Mouse (Mus musculus) intestine, postnatal 0 days (tissue): ENCODE results near the gene Lrp1. TPM values are rescaled to one million over a fixed set of nuclear protein-coding genes. Genes with fewer than 3 reads are reported as not detected.

Experiments used
- ATAC-seq: fragments of 200-750 bp; cut with Nextera tagmentation; 2 replicates; pipeline ENCODE4 v1.8.0; 2017; ENCODE audit warnings: mild to moderate bottlenecking, moderate TSS enrichment, moderate library complexity
- H3K27ac ChIP-seq: fragments of 300-500 bp; sonication (generic); 2 replicates; pipeline ENCODE4 v1.5.1; 2014; ENCODE audit warnings: mild to moderate bottlenecking, low read depth, low read length, moderate library complexity
- H3K27me3 ChIP-seq: fragments of 300-500 bp; sonication (generic); replicated peaks from 2 replicates; pipeline ENCODE4 v1.6.1; 2014; ENCODE audit warnings: low read length, mixed read lengths; ENCODE audit not compliant: control insufficient read depth, insufficient read depth
- H3K36me3 ChIP-seq: fragments of 300-500 bp; sonication (generic); 2 replicates; pipeline ENCODE4 v1.6.1; 2014; ENCODE audit warnings: mild to moderate bottlenecking, moderate library complexity; ENCODE audit not compliant: control insufficient read depth, insufficient read depth
- H3K4me1 ChIP-seq: fragments of 300-500 bp; sonication (generic); replicated peaks from 2 replicates; pipeline ENCODE4 v1.6.1; 2014; ENCODE audit warnings: antibody characterized with exemption, low read length, mixed read lengths; ENCODE audit not compliant: control insufficient read depth, insufficient read depth
- H3K4me2 ChIP-seq: fragments of 300-500 bp; sonication (generic); replicated peaks from 2 replicates; pipeline ENCODE4 v1.6.1; 2014; ENCODE audit warnings: low read depth, mild to moderate bottlenecking, moderate library complexity
- H3K4me3 ChIP-seq: fragments of 300-500 bp; sonication (generic); 2 replicates; pipeline ENCODE4 v1.5.1; 2014; ENCODE audit warnings: low read depth, low read length
- H3K9ac ChIP-seq: fragments of 300-500 bp; sonication (generic); 2 replicates; pipeline ENCODE4 v1.6.1; 2014; ENCODE audit warnings: mild to moderate bottlenecking, low read depth, low read length
- H3K9me3 ChIP-seq: fragments of 300-500 bp; sonication (generic); 2 replicates; pipeline ENCODE4 v1.6.1; 2016; ENCODE audit warnings: mixed run types; ENCODE audit not compliant: control insufficient read depth
- CTCF ChIP-seq: sonication (generic); IDR thresholded peaks from 2 replicates; pipeline ENCODE4 v1.5.1; 2016; ENCODE audit warnings: low read depth, mild to moderate bottlenecking, control low read depth, antibody characterized with exemption, moderate library complexity
- WGBS: fragments of 180-500 bp; shearing (Covaris S2); extraction: QIAGEN DNeasy Blood & Tissue Kit; methylation state at CpG from one replicate; pipeline ENCODE4 v1.1.7; 2014; 5-methylcytosine and 5-hydroxymethylcytosine counted together
- polyA plus RNA-seq: library from polyadenylated mRNA; unstranded; fragments of >200 nt; fragmentation: Nextera tagmentation; extraction: Ambion mirVana; gene quantifications from 2 replicates; pipeline ENCODE4 v1.2.1, GENCODE M21; 2015

Gene Lrp1
- polyA plus RNA-seq, 1 experiment from 2014 or later = 28.9 TPM

- WGBS = 95% methylated on average over 6 of the region's 6 CpGs
- Histone ChIP-seq H3K4me2 (no peak overlapping the region), H3K27me3 (no peaks in the 10 kb centered on the region), H3K9ac (no peak overlapping the region), H3K4me1 (peaks cover 5% of the 10 kb centered on the region; the same call in 1 of the 2 replicates), H3K9me3 (no peaks in the 10 kb centered on the region), H3K27ac (no peak overlapping the region), H3K4me3 (no peak overlapping the region), H3K36me3 (no peaks in the 10 kb centered on the region)
- ATAC-seq = no peak
- TF ChIP-seq CTCF = peak; percentile 35; the same call in 1 of the 2 replicates
These were observed 2.7 kb upstream of the Lrp1 start for GRCm38 (mm10) chr10:127623439-127624216.

DNA sequence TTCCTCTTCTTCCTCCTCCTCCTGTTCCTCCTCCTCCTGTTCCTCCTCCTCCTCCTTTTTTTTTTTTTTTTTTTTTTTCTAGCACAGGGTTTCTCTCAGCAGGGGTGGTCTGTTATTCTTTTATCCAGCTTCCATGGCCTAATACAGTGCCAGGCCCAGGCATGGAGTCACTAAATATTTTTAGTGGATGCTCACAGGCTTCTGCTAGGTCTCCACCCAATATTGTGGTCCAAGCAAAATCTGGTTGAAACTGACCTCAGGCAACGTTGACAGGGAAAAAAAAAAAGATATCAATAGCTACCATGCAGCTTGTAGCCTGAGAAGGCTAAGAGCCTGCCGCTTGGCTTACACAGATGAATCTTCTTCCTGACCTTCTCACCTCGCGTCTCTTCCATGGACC, 1.7 kb upstream of the Lrp1 start:
- no peaks in the 10 kb centered on the region for H3K36me3 ChIP-seq
- TF ChIP-seq CTCF = no peak
- H3K4me3 ChIP-seq = no peak overlapping the region
- no peak for ATAC-seq
- H3K27ac ChIP-seq = no peak overlapping the region
- H3K4me1 ChIP-seq = peaks cover 7% of the 10 kb centered on the region; the same call in 1 of the 2 replicates
- no peaks in the 10 kb centered on the region for H3K9me3 ChIP-seq
- no peaks in the 10 kb centered on the region for H3K27me3 ChIP-seq
- H3K4me2 ChIP-seq = 0 out of 2 replicates have a peak overlapping the region, but pooled peaks have one; percentile 94
- 76% methylated on average over 4 of the region's 4 CpGs for WGBS
- no peak overlapping the region for H3K9ac ChIP-seq

GRCm38 (mm10) chr10:127622057-127622392, 1.1 kb upstream of the Lrp1 start:
- H3K27ac ChIP-seq = peak overlapping the region; percentile 92
- peak; percentile 87 for TF ChIP-seq CTCF
- 1% methylated on average over 13 of the region's 13 CpGs for WGBS

DNA sequence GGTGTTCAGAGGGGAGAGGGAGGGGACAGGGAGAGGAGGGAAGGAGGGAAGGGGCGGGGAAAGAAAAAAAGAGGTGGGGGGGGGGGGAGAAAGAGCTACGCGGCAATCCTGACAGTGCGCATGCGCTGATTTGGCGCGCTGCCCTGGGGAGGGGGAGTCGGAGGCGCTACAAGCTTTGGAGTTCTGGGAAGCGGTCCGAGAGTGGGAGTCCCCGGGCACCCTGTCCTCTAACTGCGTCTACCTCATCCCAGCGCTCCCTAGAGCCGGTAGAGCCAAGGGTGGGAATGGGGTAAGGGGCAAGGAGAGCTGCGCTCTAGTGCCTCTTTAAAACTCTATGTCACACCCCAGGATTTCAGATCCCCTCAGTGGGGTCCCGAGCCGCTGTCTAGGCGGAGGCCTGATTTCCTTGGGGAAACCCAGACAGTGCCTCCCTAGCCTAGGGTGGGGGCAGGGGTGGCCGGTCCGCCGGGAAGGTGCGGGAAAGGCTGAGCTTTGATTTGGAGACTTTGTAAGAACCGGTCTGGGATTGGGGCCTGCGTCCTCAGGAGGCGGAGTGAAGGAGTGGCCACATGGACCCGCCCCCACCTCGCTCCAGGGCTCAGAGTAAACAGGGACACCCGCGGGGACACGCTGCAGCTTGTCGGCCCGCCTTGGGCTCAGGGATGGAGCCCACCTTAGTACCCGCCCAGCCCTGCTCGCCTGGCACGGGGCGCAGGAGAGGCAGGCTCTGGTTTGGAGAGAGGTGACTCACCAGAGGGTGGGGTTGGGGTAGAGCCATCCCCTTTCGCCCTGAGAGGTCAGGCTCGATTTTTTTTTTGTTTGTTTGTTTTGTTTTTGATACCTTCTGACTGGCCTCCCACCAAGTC, 476 bp upstream of the Lrp1 start:
- no peaks in the 10 kb centered on the region for H3K27me3 ChIP-seq
- H3K36me3 ChIP-seq = 0 out of 2 replicates have a peak, but pooled peaks cover 8% of the 10 kb centered on the region
- H3K4me1 ChIP-seq = peaks cover 9% of the 10 kb centered on the region; the same call in 1 of the 2 replicates
- ATAC-seq = peak; percentile 90
- peak overlapping the region; percentile 55 for H3K9ac ChIP-seq
- H3K27ac ChIP-seq = peak overlapping the region; percentile 92
- H3K9me3 ChIP-seq = no peaks in the 10 kb centered on the region
- 0% methylated on average over 36 of the region's 39 CpGs for WGBS
- H3K4me2 ChIP-seq = peak overlapping the region; percentile 94
- peak overlapping the region; percentile 63 for H3K4me3 ChIP-seq
- TF ChIP-seq CTCF = no peak

More at GRCm38 (mm10) chr10:127622057-127622392, 1.1 kb upstream of the Lrp1 start:
- peak overlapping the region; percentile 94 for H3K4me2 ChIP-seq
- no peaks in the 10 kb centered on the region for H3K27me3 ChIP-seq
- peak overlapping the region; percentile 63 for H3K4me3 ChIP-seq
- no peak overlapping the region for H3K9ac ChIP-seq
- ATAC-seq = peak; percentile 57
- H3K4me1 ChIP-seq = peaks cover 9% of the 10 kb centered on the region; the same call in 1 of the 2 replicates
- 0 out of 2 replicates have a peak, but pooled peaks cover 3% of the 10 kb centered on the region for H3K36me3 ChIP-seq
- H3K9me3 ChIP-seq = no peaks in the 10 kb centered on the region

DNA sequence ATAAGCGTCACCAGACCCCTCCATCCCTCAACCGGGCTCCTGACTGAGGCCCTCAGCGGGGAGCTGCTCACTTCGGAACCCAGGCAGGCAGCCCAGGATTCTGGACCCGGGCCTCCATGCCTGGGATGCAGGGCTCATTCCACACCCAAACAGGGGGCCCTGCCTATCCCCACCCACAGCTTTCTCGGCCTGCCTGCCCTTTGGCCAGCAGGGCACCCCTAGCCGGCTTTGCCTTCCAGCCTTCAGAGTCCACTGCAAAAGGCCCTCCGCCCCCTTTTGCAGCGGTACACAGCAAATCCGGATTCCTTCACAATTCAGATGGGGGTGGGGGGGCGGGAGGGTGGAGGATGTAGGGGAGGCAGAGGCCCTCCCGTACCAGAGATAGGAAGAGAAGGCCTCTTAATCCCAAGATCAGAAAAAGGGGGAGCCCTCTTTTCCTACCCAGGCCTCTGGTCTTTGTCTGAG, 975 bp downstream of the Lrp1 start:
- Histone ChIP-seq H3K27ac (peak overlapping the region; percentile 92), H3K4me2 (peak overlapping the region; percentile 94), H3K9ac (peak overlapping the region; percentile 64), H3K9me3 (no peaks in the 10 kb centered on the region), H3K27me3 (no peaks in the 10 kb centered on the region), H3K36me3 (0 out of 2 replicates have a peak, but pooled peaks cover 8% of the 10 kb centered on the region), H3K4me3 (peak overlapping the region; percentile 63), H3K4me1 (peaks cover 9% of the 10 kb centered on the region; the same call in 1 of the 2 replicates)
- ATAC-seq = no peak
- TF ChIP-seq CTCF = peak; percentile 37
- WGBS = 4% methylated on average over 11 of the region's 12 CpGs
